Mouse (Mus musculus): ENCODE results near the gene Ermp1.

Ermp1 gene

GRCm38 (mm10) chr19:29660835-29661764, 12.9 kb upstream of the Ermp1 start:
- no peak for DNase-seq

GRCm38 (mm10) chr19:29659705-29660104, 11.5 kb upstream of the Ermp1 start:
- no peak for DNase-seq

- no peak for DNase-seq
Measured at GRCm38 (mm10) chr19:29658836-29659235, 10.6 kb upstream of the Ermp1 start.

GRCm38 (mm10) chr19:29657558-29657957, 9.3 kb upstream of the Ermp1 start:
- no peak for DNase-seq

GRCm38 (mm10) chr19:29657033-29657432, 8.8 kb upstream of the Ermp1 start:
- DNase-seq = no peak

- DNase-seq = no peak
Measured at GRCm38 (mm10) chr19:29656620-29657019, 8.4 kb upstream of the Ermp1 start.

GRCm38 (mm10) chr19:29656029-29656428, 7.8 kb upstream of the Ermp1 start:
- no peak for DNase-seq

- DNase-seq = no peak
Measured at GRCm38 (mm10) chr19:29655148-29655547, 6.9 kb upstream of the Ermp1 start.

- DNase-seq = no peak
Measured at GRCm38 (mm10) chr19:29653768-29654265, 5.6 kb upstream of the Ermp1 start.

GRCm38 (mm10) chr19:29649683-29650082, 1.5 kb upstream of the Ermp1 start:
- no peak for DNase-seq

- no peak for DNase-seq
Measured at GRCm38 (mm10) chr19:29648550-29648914, 317 bp upstream of the Ermp1 start.

GRCm38 (mm10) chr19:29644747-29645146, 3.5 kb downstream of the Ermp1 start:
- no peak for DNase-seq

- no peak for DNase-seq
Measured at GRCm38 (mm10) chr19:29643194-29643922, 4.9 kb downstream of the Ermp1 start.

- no peak for DNase-seq
Measured at GRCm38 (mm10) chr19:29642211-29642610, 6.0 kb downstream of the Ermp1 start.

- no peak for DNase-seq
Measured at GRCm38 (mm10) chr19:29641510-29641909, 6.7 kb downstream of the Ermp1 start.

GRCm38 (mm10) chr19:29641055-29641454, 7.2 kb downstream of the Ermp1 start:
- DNase-seq = peak in 1 of 2 experiments; percentile 13

- no peak for DNase-seq
Measured at GRCm38 (mm10) chr19:29612102-29612501, 36.1 kb downstream of the Ermp1 start.

GRCm38 (mm10) chr19:29610907-29611306, 37.3 kb downstream of the Ermp1 start:
- no peak for DNase-seq

- no peak for DNase-seq
Measured at GRCm38 (mm10) chr19:29608212-29608611, 40.0 kb downstream of the Ermp1 start.

GRCm38 (mm10) chr19:29607521-29607920, 40.7 kb downstream of the Ermp1 start:
- no peak for DNase-seq

- DNase-seq = no peak
Measured at GRCm38 (mm10) chr19:29604653-29605052, 43.6 kb downstream of the Ermp1 start.

GRCm38 (mm10) chr19:29603548-29604353, 44.5 kb downstream of the Ermp1 start:
- no peak for DNase-seq

- no peak for DNase-seq
Measured at GRCm38 (mm10) chr19:29598981-29599380, 49.2 kb downstream of the Ermp1 start.

All from lung, postnatal 4 days (tissue).